Mouse (Mus musculus) spleen, adult 2 months (tissue): ENCODE data around the gene Stra8.

Source experiments
- CTCF ChIP-seq: fragments of 200-500 bp; IDR thresholded peaks from 2 replicates; pipeline ENCODE4 v1.5.1; 2011; ENCODE audit warnings: mild to moderate bottlenecking, inconsistent platforms; ENCODE audit not compliant: insufficient read depth, insufficient read length, insufficient replicate concordance; ENCODE audit errors: extremely low read depth
- POLR2A ChIP-seq: fragments of 200-500 bp; IDR thresholded peaks from 2 replicates; pipeline ENCODE4 v1.6.1; 2011; ENCODE audit warnings: low read depth, low read length, inconsistent platforms

DNA sequence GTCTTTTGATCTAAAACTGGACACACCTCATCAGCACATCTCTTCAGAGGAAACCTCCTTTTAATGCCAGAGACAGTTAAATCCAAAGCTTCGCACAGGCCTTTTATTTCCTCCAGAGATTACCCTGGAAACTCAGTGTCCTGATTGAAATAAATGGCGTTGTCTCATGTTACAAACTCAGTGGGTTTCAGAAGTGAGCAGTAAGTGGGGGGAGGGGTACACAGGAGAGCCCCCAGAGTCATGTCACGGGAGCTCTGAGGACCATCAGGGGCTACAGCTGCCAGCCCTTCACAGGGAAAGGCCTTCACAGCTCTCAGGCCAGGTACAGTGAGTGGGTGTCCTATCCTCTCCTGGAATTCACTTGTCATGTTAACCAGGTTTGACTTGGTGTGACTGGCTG lies 51.2 kb downstream of the Stra8 start:
- no peak for TF ChIP-seq CTCF
- TF ChIP-seq POLR2A, result no peak
